Comparison of ENCODE assay signal across 7 mouse cellular contexts in the genomic region with DNA sequence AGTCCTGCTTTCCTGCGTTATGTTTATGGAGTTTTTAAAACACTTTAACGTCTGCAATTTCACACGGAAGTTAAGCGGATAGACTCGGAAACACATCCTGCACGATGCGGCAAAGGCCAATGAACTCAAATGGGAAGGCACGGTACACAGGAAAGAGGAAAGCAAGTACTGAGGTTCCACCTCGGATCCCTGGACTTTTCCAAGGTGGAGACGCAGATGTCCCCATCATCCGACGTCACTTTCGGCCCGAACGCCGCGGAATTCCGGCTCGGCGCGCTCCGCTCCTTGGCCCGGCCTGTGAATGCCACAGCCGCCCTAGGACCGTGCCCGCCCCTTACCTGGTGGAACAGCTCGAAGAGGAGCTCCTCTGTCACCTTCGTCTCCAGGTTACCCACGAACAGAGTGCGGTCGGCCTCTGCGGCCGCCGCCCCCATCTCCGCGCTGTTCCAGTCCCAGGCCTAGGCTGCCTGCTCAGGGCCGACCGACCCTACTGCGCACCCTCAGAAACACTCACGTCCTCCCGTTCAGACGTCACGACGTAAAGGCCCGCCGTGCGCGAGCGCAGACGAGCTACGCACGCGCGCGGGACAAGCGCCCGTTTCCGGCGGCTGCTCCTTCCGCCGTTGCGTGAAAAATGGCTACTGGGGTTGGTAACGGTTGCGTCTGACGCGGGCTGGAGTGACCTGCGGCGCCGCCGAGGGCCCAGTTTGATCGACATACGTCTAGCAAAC. TPM values are rescaled to one million over a fixed set of nuclear protein-coding genes. Genes with fewer than 3 reads are reported as not detected.
A peak's percentile ranks its signal among the peaks of the same experiment; 100 is the strongest.
DNase-seq lines count a peak whose midpoint lies in the region; ATAC-seq lines count a peak whose summit lies in the region.

A gene (minus strand): TSS at position 483 of the 731 bp plus-strand sequence.
A gene (plus strand): TSS at position 626 of the 731 bp plus-strand sequence.

- no peaks in the 10 kb centered on the region for H3K4me1 ChIP-seq in embryonic facial prominence, embryonic 11.5 days (ENCODE audit: control insufficient read depth, insufficient read depth, low read length)
- peaks cover 17% of the 10 kb centered on the region for H3K4me1 ChIP-seq in limb, embryonic 10.5 days
- peaks cover 19% of the 10 kb centered on the region for H3K4me1 ChIP-seq in midbrain, embryonic 13.5 days (replicated peaks)

- H3K4me3 ChIP-seq in embryonic facial prominence, embryonic 11.5 days (ENCODE audit: low read depth, low read length), result peak within 1 kb of the TSS; percentile 89
- H3K4me3 ChIP-seq in limb, embryonic 10.5 days, result peak within 1 kb of the TSS; percentile 90
- peak within 1 kb of the TSS; percentile 68 for H3K4me3 ChIP-seq in midbrain, embryonic 13.5 days (replicated peaks)

- peak; percentile 97 for DNase-seq in adrenal gland, postnatal 14 days
- DNase-seq in embryonic facial prominence, embryonic 11.5 days (ENCODE audit: low spot score), result peak; percentile 96
- DNase-seq in kidney, adult 11 months, result peak; percentile 93
- DNase-seq in limb, embryonic 10.5 days (ENCODE audit: low spot score), result peak; percentile 96
- peak; percentile 88 for DNase-seq in spleen, adult 12 weeks (ENCODE audit: low spot score)

- no peaks in the 10 kb centered on the region for H3K9me3 ChIP-seq in embryonic facial prominence, embryonic 11.5 days (replicated peaks; ENCODE audit: control insufficient read depth, low read length)
- no peaks in the 10 kb centered on the region for H3K9me3 ChIP-seq in limb, embryonic 10.5 days (replicated peaks)
- H3K9me3 ChIP-seq in midbrain, embryonic 13.5 days, result no peaks in the 10 kb centered on the region

- H3K27ac ChIP-seq in embryonic facial prominence, embryonic 11.5 days (replicated peaks; ENCODE audit: low read depth, low read length), result peak within 1 kb of the TSS; percentile 82
- peak within 1 kb of the TSS; percentile 96 for H3K27ac ChIP-seq in limb, embryonic 10.5 days
- H3K27ac ChIP-seq in midbrain, embryonic 13.5 days, result peak within 1 kb of the TSS; percentile 94

- ATAC-seq in embryonic facial prominence, embryonic 11.5 days (replicated peaks; ENCODE audit: insufficient number of reproducible peaks, low FRiP score, low TSS enrichment, low read depth), result peak; percentile 99
- peak; percentile 97 for ATAC-seq in granulocyte monocyte progenitor cell, adult 5-6 weeks (replicated peaks; ENCODE audit: poor library complexity, severe bottlenecking)
- ATAC-seq in midbrain, embryonic 13.5 days, result peak; percentile 100

- WGBS in embryonic facial prominence, embryonic 11.5 days, result under 1% methylated on average over 72 of the region's 72 CpGs
- under 1% methylated on average over 72 of the region's 72 CpGs for WGBS in limb, embryonic 10.5 days
- under 1% methylated on average over 72 of the region's 72 CpGs for WGBS in midbrain, embryonic 13.5 days

- peak within 1 kb of the TSS; percentile 62 for H3K4me2 ChIP-seq in embryonic facial prominence, embryonic 11.5 days (ENCODE audit: low read depth, low read length)
- H3K4me2 ChIP-seq in midbrain, embryonic 13.5 days (replicated peaks), result peak within 1 kb of the TSS; percentile 78

- no peaks in the 10 kb centered on the region for H3K27me3 ChIP-seq in embryonic facial prominence, embryonic 11.5 days (ENCODE audit: control insufficient read depth, insufficient read depth, low read length)
- H3K27me3 ChIP-seq in limb, embryonic 10.5 days (ENCODE audit: low read depth, poor library complexity, severe bottlenecking), result no peaks in the 10 kb centered on the region; the same call in 1 of the 2 replicates
- 0 out of 2 replicates have a peak, but pooled peaks cover 13% of the 10 kb centered on the region for H3K27me3 ChIP-seq in midbrain, embryonic 13.5 days

- H3K36me3 ChIP-seq in embryonic facial prominence, embryonic 11.5 days (replicated peaks; ENCODE audit: control insufficient read depth, insufficient read depth, low read depth, low read length), result peaks cover 8% of the 10 kb centered on the region
- H3K36me3 ChIP-seq in limb, embryonic 10.5 days, result peaks cover 40% of the 10 kb centered on the region
- H3K36me3 ChIP-seq in midbrain, embryonic 13.5 days, result peaks cover 28% of the 10 kb centered on the region

- H3K9ac ChIP-seq in embryonic facial prominence, embryonic 11.5 days (replicated peaks; ENCODE audit: low read length), result peak within 1 kb of the TSS; percentile 95
- peak within 1 kb of the TSS; percentile 90 for H3K9ac ChIP-seq in midbrain, embryonic 13.5 days (replicated peaks)

RNA-seq across cellular contexts. Expression of the first gene that starts in this region (rescaled TPM):
- 63.2 and 67.5 TPM in 2 replicates for total RNA-seq in adrenal gland, postnatal 14 days (2021)
- 140 and 155 TPM in 2 replicates for polyA plus RNA-seq in embryonic facial prominence, embryonic 11.5 days (2014; fragmentation: Nextera tagmentation; extraction: Ambion mirVana)
- total RNA-seq in granulocyte monocyte progenitor cell, adult 5-6 weeks (2014; fragmentation: Nextera tagmentation), result 76.4 and 85.5 TPM in 2 replicates
- 105 and 130 TPM in 2 replicates for total RNA-seq in granulocyte monocyte progenitor cell, adult 5-6 weeks (2017)
- 119 and 123 TPM in 2 replicates for polyA plus RNA-seq in limb, embryonic 10.5 days (2016; fragmentation: Nextera tagmentation; extraction: Ambion mirVana)
- 92.8 and 107 TPM in 2 replicates for polyA plus RNA-seq in midbrain, embryonic 13.5 days (2015; fragmentation: Nextera tagmentation; extraction: Ambion mirVana)

RNA-seq across cellular contexts. Expression of the second gene that starts in this region (rescaled TPM):
- 42.8 and 47.2 TPM in 2 replicates for total RNA-seq in adrenal gland, postnatal 14 days (2021)
- polyA plus RNA-seq in embryonic facial prominence, embryonic 11.5 days (2014; fragmentation: Nextera tagmentation; extraction: Ambion mirVana), result 36.0 and 37.9 TPM in 2 replicates
- total RNA-seq in granulocyte monocyte progenitor cell, adult 5-6 weeks (2014; fragmentation: Nextera tagmentation), result 4.6 and 25.5 TPM in 2 replicates
- total RNA-seq in granulocyte monocyte progenitor cell, adult 5-6 weeks (2017), result 0.52 and 4.2 TPM in 2 replicates
- 23.5 and 26.9 TPM in 2 replicates for polyA plus RNA-seq in limb, embryonic 10.5 days (2016; fragmentation: Nextera tagmentation; extraction: Ambion mirVana)
- polyA plus RNA-seq in midbrain, embryonic 13.5 days (2015; fragmentation: Nextera tagmentation; extraction: Ambion mirVana), result 33.2 and 38.2 TPM in 2 replicates

Comparison
In these comparisons a context has a peak if more than half of its experiments do, and no peak if none do; other contexts are left out.
1. Peak in every context shown above with its lines: DNase-seq, ATAC-seq, H3K4me3 ChIP-seq and H3K27ac ChIP-seq.